Mouse (Mus musculus) lung, adult 2 months (tissue): ENCODE data around the gene Nuak2.

ENCODE experiments used
- CTCF ChIP-seq: fragments of 200-500 bp; IDR thresholded peaks from 2 replicates; pipeline ENCODE4 v1.5.1; 2011; ENCODE audit warnings: mild to moderate bottlenecking, low read length, control low read depth; ENCODE audit not compliant: insufficient read depth
- POLR2A ChIP-seq: fragments of 200-500 bp; IDR thresholded peaks from 2 replicates; pipeline ENCODE4 v1.6.1; 2011; ENCODE audit warnings: low read depth, mild to moderate bottlenecking, control low read depth, low read length, borderline replicate concordance; ENCODE audit errors: extremely low read depth

DNA sequence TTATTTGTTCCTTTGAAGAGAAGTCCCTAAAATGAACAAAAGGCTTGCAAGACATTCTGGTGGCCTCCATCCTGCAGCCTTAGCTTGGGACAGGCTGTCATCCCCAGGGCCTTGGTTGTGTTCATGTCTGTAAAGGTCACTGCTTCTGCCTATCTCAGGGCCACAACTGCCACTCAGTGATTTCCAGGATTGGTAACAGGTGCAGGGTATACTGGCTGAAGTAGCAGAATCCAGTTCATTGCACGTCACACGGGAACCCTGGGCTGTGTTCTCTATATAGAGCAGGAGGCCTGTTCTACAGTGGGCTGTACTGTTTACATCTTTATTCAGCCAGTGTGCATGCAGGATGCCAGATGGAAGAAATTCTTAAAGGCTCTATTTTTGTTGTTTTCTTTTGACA is 48.0 kb upstream of the Nuak2 start:
- no peak for TF ChIP-seq POLR2A
- no peak for TF ChIP-seq CTCF
